27 mouse cellular contexts compared by ENCODE assay signal in the genomic region with DNA sequence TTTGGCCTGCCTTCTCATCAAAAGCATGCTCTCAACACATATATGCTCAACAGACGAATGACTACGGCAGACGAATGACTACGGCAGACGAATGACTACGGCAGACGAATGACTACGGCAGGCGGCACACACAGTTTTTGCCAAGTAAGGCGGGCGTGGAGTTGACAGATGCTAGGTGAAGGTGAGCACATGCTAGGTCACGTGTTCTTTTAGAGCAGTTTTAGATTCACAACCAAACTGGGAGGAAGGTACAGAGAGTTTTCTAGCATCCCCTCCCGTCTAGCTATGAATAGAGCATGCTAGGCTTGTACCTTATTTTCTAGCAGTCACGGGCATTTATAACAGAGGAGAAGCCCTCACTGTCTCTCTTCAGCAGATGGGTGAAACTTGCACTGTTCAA. TPM values are rescaled to one million over a fixed set of nuclear protein-coding genes. Genes with fewer than 3 reads are reported as not detected.
A peak's percentile ranks its signal among the peaks of the same experiment; 100 is the strongest.
DNase-seq lines count a peak whose midpoint lies in the region; ATAC-seq and TF ChIP-seq lines count a peak whose summit lies in the region.
"Had no signal": no experiment of that assay in that cellular context is flagged by ENCODE, and none has a peak within 500 bp of the region (broad histone marks: within the 10 kb centered on the region; RNA-seq: fewer than 3 reads in every experiment).

No protein-coding gene starts in this region.

- no peak overlapping the region for H3K4me3 ChIP-seq in heart, adult 2 months
- H3K4me3 ChIP-seq in liver, postnatal 0 days (ENCODE audit: low read depth, low read length) = no peak overlapping the region
- no peak overlapping the region for H3K4me3 ChIP-seq in liver, embryonic 11.5 days (ENCODE audit: low read depth, low read length)
- H3K4me3 ChIP-seq in intestine, postnatal 0 days (ENCODE audit: low read depth, low read length) = no peak overlapping the region
- no peak overlapping the region for H3K4me3 ChIP-seq in hindbrain, embryonic 14.5 days (replicated peaks; ENCODE audit: low read length)
- H3K4me3 ChIP-seq: embryonic facial prominence, embryonic 10.5 days; embryonic facial prominence, embryonic 13.5 days; erythroblast, embryonic 14.5 days; forebrain, embryonic 12.5 days; forebrain, embryonic 15.5 days; hindbrain, embryonic 12.5 days had no signal

- intact Hi-C loops in heart, adult 2 months (cut with DNase I) = loop anchor here (2.0 kb wide), 1 partner anchor 14 kb away; no protein-coding TSS in a partner anchor

- no peaks in the 10 kb centered on the region; the same call in 1 of the 2 replicates for H3K79me2 ChIP-seq in heart, adult 2 months (replicated peaks; ENCODE audit: control insufficient read depth, insufficient read depth, low read length)

- TF ChIP-seq POLR2A in heart, adult 2 months (IDR thresholded peaks at IDR 0.05; ENCODE audit: insufficient read depth, low read depth, low read length) = no peak

- no peak overlapping the region for H3K9ac ChIP-seq in heart, adult 2 months (ENCODE audit: low read depth, low read length)
- H3K9ac ChIP-seq in liver, postnatal 0 days (replicated peaks) = no peak overlapping the region
- no peak overlapping the region for H3K9ac ChIP-seq in liver, embryonic 11.5 days (ENCODE audit: low read depth, low read length)
- no peak overlapping the region for H3K9ac ChIP-seq in intestine, postnatal 0 days (ENCODE audit: low read depth, low read length)
- H3K9ac ChIP-seq in hindbrain, embryonic 14.5 days = no peak overlapping the region
- H3K9ac ChIP-seq: embryonic facial prominence, embryonic 13.5 days; forebrain, embryonic 12.5 days; forebrain, embryonic 15.5 days; hindbrain, embryonic 12.5 days had no signal

- no peak for TF ChIP-seq CTCF in heart, adult 2 months (IDR thresholded peaks at IDR 0.05)
- TF ChIP-seq CTCF in liver, postnatal 0 days (IDR thresholded peaks at IDR 0.05; ENCODE audit: low read depth) = no peak
- TF ChIP-seq CTCF in intestine, postnatal 0 days (IDR thresholded peaks at IDR 0.05; ENCODE audit: low read depth) = no peak

- H3K36me3 ChIP-seq in heart, adult 2 months (ENCODE audit: control insufficient read depth, insufficient read depth, low read length) = no peaks in the 10 kb centered on the region
- peaks cover 9% of the 10 kb centered on the region for H3K36me3 ChIP-seq in liver, postnatal 0 days (replicated peaks; ENCODE audit: insufficient read depth, low read length)
- peaks cover 2% of the 10 kb centered on the region; the same call in 1 of the 2 replicates for H3K36me3 ChIP-seq in liver, embryonic 11.5 days (ENCODE audit: control insufficient read depth, insufficient read depth, low read length)
- no peaks in the 10 kb centered on the region for H3K36me3 ChIP-seq in intestine, postnatal 0 days (ENCODE audit: control insufficient read depth, insufficient read depth)
- no peaks in the 10 kb centered on the region for H3K36me3 ChIP-seq in hindbrain, embryonic 14.5 days (replicated peaks; ENCODE audit: control insufficient read depth, insufficient read depth)
- H3K36me3 ChIP-seq: forebrain, embryonic 15.5 days had no signal

- no peaks in the 10 kb centered on the region for H3K27me3 ChIP-seq in heart, adult 2 months (ENCODE audit: control insufficient read depth, insufficient read depth, low read length)
- H3K27me3 ChIP-seq in liver, postnatal 0 days (ENCODE audit: insufficient read depth, low read length) = no peaks in the 10 kb centered on the region
- no peaks in the 10 kb centered on the region for H3K27me3 ChIP-seq in liver, embryonic 11.5 days (replicated peaks; ENCODE audit: control insufficient read depth, insufficient read depth, low read length)
- no peaks in the 10 kb centered on the region for H3K27me3 ChIP-seq in intestine, postnatal 0 days (replicated peaks; ENCODE audit: control insufficient read depth, insufficient read depth, low read length)
- H3K27me3 ChIP-seq in hindbrain, embryonic 14.5 days (ENCODE audit: control insufficient read depth, insufficient read depth, low read length) = no peaks in the 10 kb centered on the region
- H3K27me3 ChIP-seq: embryonic facial prominence, embryonic 13.5 days; forebrain, embryonic 12.5 days; forebrain, embryonic 15.5 days; hindbrain, embryonic 12.5 days had no signal

- 0 out of 2 replicates have a peak overlapping the region, but pooled peaks have one; percentile 47 for H3K4me2 ChIP-seq in liver, postnatal 0 days (ENCODE audit: low read depth, low read length)
- no peak overlapping the region for H3K4me2 ChIP-seq in liver, embryonic 11.5 days
- H3K4me2 ChIP-seq in intestine, postnatal 0 days (replicated peaks; ENCODE audit: low read depth) = no peak overlapping the region
- H3K4me2 ChIP-seq in hindbrain, embryonic 14.5 days (replicated peaks) = no peak overlapping the region
- H3K4me2 ChIP-seq: embryonic facial prominence, embryonic 13.5 days; forebrain, embryonic 12.5 days; forebrain, embryonic 15.5 days; heart, embryonic 11.5 days; hindbrain, embryonic 12.5 days had no signal

- H3K4me1 ChIP-seq in heart, adult 2 months (ENCODE audit: control insufficient read depth, insufficient read depth, low read length) = peaks cover 2% of the 10 kb centered on the region; the same call in 1 of the 2 replicates
- peaks cover 28% of the 10 kb centered on the region for H3K4me1 ChIP-seq in liver, postnatal 0 days (ENCODE audit: insufficient read depth)
- H3K4me1 ChIP-seq in liver, embryonic 11.5 days (replicated peaks; ENCODE audit: control insufficient read depth, insufficient read depth, low read length) = peaks cover 8% of the 10 kb centered on the region
- peaks cover 7% of the 10 kb centered on the region; the same call in 1 of the 2 replicates for H3K4me1 ChIP-seq in intestine, postnatal 0 days (replicated peaks; ENCODE audit: control insufficient read depth, insufficient read depth, low read length)
- no peaks in the 10 kb centered on the region for H3K4me1 ChIP-seq in hindbrain, embryonic 14.5 days (replicated peaks; ENCODE audit: control insufficient read depth, insufficient read depth, low read length)
- H3K4me1 ChIP-seq: forebrain, embryonic 12.5 days; forebrain, embryonic 15.5 days; hindbrain, embryonic 12.5 days had no signal

- WGBS in heart, adult 2 months = 97% methylated on average over 14 of the region's 14 CpGs
- 88% methylated on average over 14 of the region's 14 CpGs for WGBS in liver, postnatal 0 days (ENCODE audit: insufficient replicate concordance)
- WGBS in liver, embryonic 11.5 days = 91% methylated on average over 14 of the region's 14 CpGs
- 85% methylated on average over 14 of the region's 14 CpGs for WGBS in intestine, postnatal 0 days
- 96% methylated on average over 14 of the region's 14 CpGs for WGBS in hindbrain, embryonic 14.5 days

- ATAC-seq in liver, postnatal 0 days = no peak
- ATAC-seq in liver, embryonic 11.5 days (replicated peaks; ENCODE audit: low FRiP score) = no peak
- ATAC-seq in intestine, postnatal 0 days = no peak
- no peak for ATAC-seq in hindbrain, embryonic 14.5 days (ENCODE audit: low FRiP score)
- ATAC-seq: forebrain, embryonic 15.5 days; hindbrain, embryonic 16.5 days; inflammation-experienced regulatory T-cells, adult 6 months had no signal

- DNase-seq in heart, adult 2 months = no peak
- DNase-seq in heart, adult 18-20 months = no peak
- DNase-seq in liver, postnatal 0 days = no peak
- no peak for DNase-seq in liver, embryonic 11.5 days (ENCODE audit: low spot score)
- no peak for DNase-seq in right cerebral cortex, postnatal 14 days
- DNase-seq in hindbrain, embryonic 14.5 days (ENCODE audit: low spot score) = no peak
- DNase-seq: adrenal gland, adult 2 months; adrenal gland, postnatal 25 days; B cell, adult 2 months; cerebellum, adult 11-12 months; cerebellum, adult 8-10 months; cerebellum, postnatal 10 days; cerebellum, postnatal 36 days; embryo, embryonic 11 days; gastrocnemius, postnatal 25 days had no signal

- H3K9me3 ChIP-seq in liver, postnatal 0 days (ENCODE audit: low read length) = no peaks in the 10 kb centered on the region
- no peaks in the 10 kb centered on the region for H3K9me3 ChIP-seq in liver, embryonic 11.5 days (ENCODE audit: control insufficient read depth, low read length)
- no peaks in the 10 kb centered on the region for H3K9me3 ChIP-seq in intestine, postnatal 0 days (ENCODE audit: control insufficient read depth)
- no peaks in the 10 kb centered on the region for H3K9me3 ChIP-seq in hindbrain, embryonic 14.5 days (ENCODE audit: control insufficient read depth, low read length)
- H3K9me3 ChIP-seq: embryonic facial prominence, embryonic 10.5 days; embryonic facial prominence, embryonic 13.5 days; forebrain, embryonic 12.5 days; forebrain, embryonic 15.5 days; hindbrain, embryonic 12.5 days had no signal

- no peak for TF ChIP-seq EP300 in heart, adult 2 months (IDR thresholded peaks at IDR 0.05; ENCODE audit: insufficient read depth, low read depth, low read length)
- no peak for TF ChIP-seq EP300 in liver, postnatal 0 days (IDR thresholded peaks at IDR 0.05; ENCODE audit: low read depth)

- peak overlapping the region; percentile 59 for H3K27ac ChIP-seq in heart, adult 2 months
- H3K27ac ChIP-seq in liver, postnatal 0 days (ENCODE audit: low read depth) = peak overlapping the region; percentile 80
- H3K27ac ChIP-seq in liver, embryonic 11.5 days (ENCODE audit: low read depth, low read length) = no peak overlapping the region
- peak overlapping the region; percentile 61 for H3K27ac ChIP-seq in intestine, postnatal 0 days (ENCODE audit: low read depth, low read length)
- H3K27ac ChIP-seq in hindbrain, embryonic 14.5 days = no peak overlapping the region
- H3K27ac ChIP-seq: embryonic facial prominence, embryonic 10.5 days; embryonic facial prominence, embryonic 13.5 days; forebrain, embryonic 12.5 days; forebrain, embryonic 15.5 days; hindbrain, embryonic 12.5 days had no signal

RNA-seq across cellular contexts. Expression of gene Fam3c, which starts 15.3 kb away (rescaled TPM):
- total RNA-seq in heart, adult 2 months (2021) = 10 to 100 TPM; 27.3 to 27.4 TPM
- polyA plus RNA-seq in heart, adult 2 months (2012; rRNA removed) = 3.4 and 6.0 TPM in 2 replicates
- 10 to 100 TPM; 30.5 to 33.9 TPM for total RNA-seq in heart, adult 18-20 months (2021)
- polyA plus RNA-seq in liver, postnatal 0 days (2015; fragmentation: Nextera tagmentation; extraction: Ambion mirVana) = 32.6 and 38.2 TPM in 2 replicates
- polyA plus RNA-seq in liver, embryonic 11.5 days (2014; fragmentation: Nextera tagmentation; extraction: Ambion mirVana) = 33.7 and 35.2 TPM in 2 replicates
- 58.7 and 59.9 TPM in 2 replicates for polyA plus RNA-seq in intestine, postnatal 0 days (2015; fragmentation: Nextera tagmentation; extraction: Ambion mirVana)
- polyA plus RNA-seq in hindbrain, embryonic 14.5 days (2014; fragmentation: Nextera tagmentation; extraction: Ambion mirVana) = 81.1 and 101 TPM in 2 replicates

RNA-seq across cellular contexts. Expression of gene Wnt16, which starts 52.8 kb away (rescaled TPM):
- under 1 TPM; 0.70 to 0.80 TPM for total RNA-seq in heart, adult 2 months (2021)
- polyA plus RNA-seq in heart, adult 2 months (2012; rRNA removed) = 0.49 and 0.59 TPM in 2 replicates
- total RNA-seq in heart, adult 18-20 months (2021) = under 1 TPM in 1 of 2 experiments, not detected in 1; 0.64 TPM
- polyA plus RNA-seq in liver, postnatal 0 days (2015; fragmentation: Nextera tagmentation; extraction: Ambion mirVana) = not detected in 2 replicates
- polyA plus RNA-seq in liver, embryonic 11.5 days (2014; fragmentation: Nextera tagmentation; extraction: Ambion mirVana) = 0.29 TPM in 1 of 2 replicates, not detected in the other
- 0.07 and 0.08 TPM in 2 replicates for polyA plus RNA-seq in intestine, postnatal 0 days (2015; fragmentation: Nextera tagmentation; extraction: Ambion mirVana)
- polyA plus RNA-seq in hindbrain, embryonic 14.5 days (2014; fragmentation: Nextera tagmentation; extraction: Ambion mirVana) = 0.16 and 0.90 TPM in 2 replicates
- total RNA-seq: adrenal gland, adult 2 months; adrenal gland, postnatal 25 days; hematopoietic stem cell, adult 5-6 weeks; MEL had no signal
- polyA plus RNA-seq: erythroblast, embryonic 14.5 days had no signal

Comparison
In these comparisons a context has a peak if more than half of its experiments do, and no peak if none do; other contexts are left out.
1. H3K27ac ChIP-seq: peak in heart, adult 2 months (single experiment), liver, postnatal 0 days (single experiment) and intestine, postnatal 0 days (single experiment); none in liver, embryonic 11.5 days (single experiment) and hindbrain, embryonic 14.5 days (single experiment).